Mouse (Mus musculus): ENCODE results near the gene Cntd1. TPM values are rescaled to one million over a fixed set of nuclear protein-coding genes. Genes with fewer than 3 reads are reported as not detected.

The Cntd1 gene
- polyA plus RNA-seq, 1 experiment from 2014 or later = 0.38 TPM

- peak; percentile 6 for DNase-seq
- Histone ChIP-seq H3K9me3 (ENCODE audit: control insufficient read depth, low read length) (no peaks in the 10 kb centered on the region), H3K36me3 (ENCODE audit: control insufficient read depth, insufficient read depth, low read length) (peaks cover 6% of the 10 kb centered on the region), H3K4me3 (replicated peaks; ENCODE audit: low read depth, low read length) (0 out of 2 replicates have a peak overlapping the region, but pooled peaks have one; percentile 1), H3K4me2 (ENCODE audit: low read length) (peak overlapping the region; percentile 24; the same call in 1 of the 2 replicates), H3K4me1 (ENCODE audit: control insufficient read depth, insufficient read depth, low read length) (peaks cover 25% of the 10 kb centered on the region), H3K27me3 (ENCODE audit: control insufficient read depth, insufficient read depth, low read length) (peaks cover 41% of the 10 kb centered on the region), H3K27ac (replicated peaks; ENCODE audit: low read depth, low read length) (no peak overlapping the region), H3K9ac (replicated peaks; ENCODE audit: low read length) (no peak overlapping the region)
- 2% methylated on average over 24 of the region's 24 CpGs for WGBS
- no peak for ATAC-seq (ENCODE audit: low FRiP score, low TSS enrichment)
Observed at GRCm38 (mm10) chr11:101262272-101262967, 16.4 kb upstream of the Cntd1 start.

- Histone ChIP-seq H3K9me3 (ENCODE audit: control insufficient read depth, low read length) (no peaks in the 10 kb centered on the region), H3K36me3 (ENCODE audit: control insufficient read depth, insufficient read depth, low read length) (peaks cover 6% of the 10 kb centered on the region), H3K4me2 (ENCODE audit: low read length) (no peak overlapping the region), H3K4me1 (ENCODE audit: control insufficient read depth, insufficient read depth, low read length) (peaks cover 25% of the 10 kb centered on the region), H3K27me3 (ENCODE audit: control insufficient read depth, insufficient read depth, low read length) (peaks cover 41% of the 10 kb centered on the region), H3K9ac (replicated peaks; ENCODE audit: low read length) (no peak overlapping the region), H3K27ac (replicated peaks; ENCODE audit: low read depth, low read length) (no peak overlapping the region), H3K4me3 (replicated peaks; ENCODE audit: low read depth, low read length) (no peak overlapping the region)
- 3% methylated on average over 32 of the region's 32 CpGs for WGBS
- ATAC-seq (ENCODE audit: low FRiP score, low TSS enrichment) (no peak), DNase-seq (peak; percentile 7)
Observed at GRCm38 (mm10) chr11:101263138-101263988, 15.4 kb upstream of the Cntd1 start.

- H3K9me3 ChIP-seq (ENCODE audit: control insufficient read depth, low read length) = no peaks in the 10 kb centered on the region
- no peak overlapping the region for H3K9ac ChIP-seq (replicated peaks; ENCODE audit: low read length)
- 4% methylated on average over 3 of the region's 3 CpGs for WGBS
- no peak overlapping the region for H3K4me3 ChIP-seq (replicated peaks; ENCODE audit: low read depth, low read length)
- H3K36me3 ChIP-seq (ENCODE audit: control insufficient read depth, insufficient read depth, low read length) = peaks cover 1% of the 10 kb centered on the region; the same call in 1 of the 2 replicates
- H3K27me3 ChIP-seq (ENCODE audit: control insufficient read depth, insufficient read depth, low read length) = peaks cover 44% of the 10 kb centered on the region
- H3K27ac ChIP-seq (replicated peaks; ENCODE audit: low read depth, low read length) = no peak overlapping the region
- DNase-seq (no peak), ATAC-seq (ENCODE audit: low FRiP score, low TSS enrichment) (no peak)
- H3K4me1 ChIP-seq (ENCODE audit: control insufficient read depth, insufficient read depth, low read length) = peaks cover 25% of the 10 kb centered on the region
- H3K4me2 ChIP-seq (ENCODE audit: low read length) = no peak overlapping the region
Observed at GRCm38 (mm10) chr11:101263989-101264280, 14.9 kb upstream of the Cntd1 start.

DNA sequence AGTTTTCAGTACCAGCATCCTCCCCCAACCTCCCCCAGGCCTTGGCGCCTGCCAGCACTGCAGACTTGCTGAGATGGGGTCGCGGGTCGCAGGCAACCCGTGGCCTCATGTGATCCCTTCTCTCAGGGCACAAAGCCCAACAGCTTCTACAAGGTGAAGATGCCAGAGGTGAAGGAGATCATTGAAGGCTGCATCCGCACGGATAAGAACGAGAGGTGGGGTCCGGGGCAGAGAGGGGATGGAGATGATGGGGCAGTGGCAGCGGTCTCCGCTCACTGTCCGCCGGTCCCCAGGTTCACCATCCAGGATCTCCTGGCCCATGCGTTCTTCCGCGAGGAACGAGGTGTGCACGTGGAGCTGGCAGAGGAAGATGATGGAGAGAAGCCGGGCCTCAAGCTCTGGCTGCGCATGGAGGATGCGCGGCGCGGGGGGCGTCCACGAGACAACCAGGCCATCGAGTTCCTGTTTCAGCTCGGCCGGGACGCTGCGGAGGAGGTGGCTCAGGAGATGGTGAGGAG, 13.8 kb upstream of the Cntd1 start:
- H3K9ac ChIP-seq (replicated peaks; ENCODE audit: low read length) = peak overlapping the region; percentile 43; the same call in 1 of the 2 replicates
- peaks cover 45% of the 10 kb centered on the region for H3K27me3 ChIP-seq (ENCODE audit: control insufficient read depth, insufficient read depth, low read length)
- ATAC-seq (ENCODE audit: low FRiP score, low TSS enrichment) (no peak), DNase-seq (peak; percentile 49)
- WGBS = 1% methylated on average over 31 of the region's 31 CpGs
- H3K4me3 ChIP-seq (replicated peaks; ENCODE audit: low read depth, low read length) = peak overlapping the region; percentile 27
- H3K4me1 ChIP-seq (ENCODE audit: control insufficient read depth, insufficient read depth, low read length) = peaks cover 24% of the 10 kb centered on the region
- peak overlapping the region; percentile 54 for H3K4me2 ChIP-seq (ENCODE audit: low read length)
- H3K36me3 ChIP-seq (ENCODE audit: control insufficient read depth, insufficient read depth, low read length) = no peaks in the 10 kb centered on the region
- no peak overlapping the region for H3K27ac ChIP-seq (replicated peaks; ENCODE audit: low read depth, low read length)
- H3K9me3 ChIP-seq (ENCODE audit: control insufficient read depth, low read length) = no peaks in the 10 kb centered on the region

GRCm38 (mm10) chr11:101265906-101266305, 12.9 kb upstream of the Cntd1 start:
- Histone ChIP-seq H3K9me3 (ENCODE audit: control insufficient read depth, low read length) (no peaks in the 10 kb centered on the region), H3K4me3 (replicated peaks; ENCODE audit: low read depth, low read length) (no peak overlapping the region; the same call in 1 of the 2 replicates), H3K4me2 (ENCODE audit: low read length) (peak overlapping the region; percentile 54), H3K27me3 (ENCODE audit: control insufficient read depth, insufficient read depth, low read length) (peaks cover 45% of the 10 kb centered on the region), H3K36me3 (ENCODE audit: control insufficient read depth, insufficient read depth, low read length) (no peaks in the 10 kb centered on the region), H3K9ac (replicated peaks; ENCODE audit: low read length) (no peak overlapping the region), H3K4me1 (ENCODE audit: control insufficient read depth, insufficient read depth, low read length) (peaks cover 15% of the 10 kb centered on the region), H3K27ac (replicated peaks; ENCODE audit: low read depth, low read length) (no peak overlapping the region)
- DNase-seq (peak; percentile 2), ATAC-seq (ENCODE audit: low FRiP score, low TSS enrichment) (no peak)
- 11% methylated on average over 6 of the region's 6 CpGs for WGBS

DNA sequence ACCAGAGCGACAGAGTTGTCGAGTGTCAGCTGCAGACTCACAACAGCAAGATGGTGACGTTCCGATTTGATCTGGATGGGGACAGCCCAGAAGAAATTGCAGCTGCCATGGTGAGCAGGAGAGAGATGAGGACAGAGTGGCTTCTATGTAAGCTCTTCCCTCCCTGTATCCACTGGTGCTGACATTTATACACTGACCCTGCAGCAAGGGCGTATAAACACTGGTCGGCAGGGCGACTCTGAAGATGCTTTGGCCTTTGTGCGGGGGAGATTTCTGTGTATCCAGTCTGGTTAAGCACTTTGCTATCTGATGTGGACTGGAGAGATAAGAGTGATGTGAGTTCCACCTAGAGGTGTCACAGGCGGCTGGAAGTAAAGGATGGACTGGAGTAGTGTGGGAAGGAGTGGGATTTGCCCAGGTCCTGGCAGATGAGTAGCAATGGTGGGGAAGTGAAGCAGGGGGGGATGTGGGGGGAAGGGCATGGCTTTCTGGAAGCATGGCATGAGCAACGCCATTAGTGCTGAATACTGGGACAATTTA, 9.2 kb upstream of the Cntd1 start:
- ATAC-seq (ENCODE audit: low FRiP score, low TSS enrichment) (no peak), DNase-seq (peak; percentile 71)
- Histone ChIP-seq H3K4me2 (ENCODE audit: low read length) (peak overlapping the region; percentile 24; the same call in 1 of the 2 replicates), H3K36me3 (ENCODE audit: control insufficient read depth, insufficient read depth, low read length) (no peaks in the 10 kb centered on the region), H3K9ac (replicated peaks; ENCODE audit: low read length) (no peak overlapping the region), H3K27me3 (ENCODE audit: control insufficient read depth, insufficient read depth, low read length) (peaks cover 17% of the 10 kb centered on the region), H3K27ac (replicated peaks; ENCODE audit: low read depth, low read length) (peak overlapping the region; percentile 41; the same call in 1 of the 2 replicates), H3K4me1 (ENCODE audit: control insufficient read depth, insufficient read depth, low read length) (peaks cover 12% of the 10 kb centered on the region), H3K9me3 (ENCODE audit: control insufficient read depth, low read length) (no peaks in the 10 kb centered on the region), H3K4me3 (replicated peaks; ENCODE audit: low read depth, low read length) (no peak overlapping the region)
- 29% methylated on average over 10 of the region's 10 CpGs for WGBS

- DNase-seq (no peak), ATAC-seq (ENCODE audit: low FRiP score, low TSS enrichment) (no peak)
- H3K4me1 ChIP-seq (ENCODE audit: control insufficient read depth, insufficient read depth, low read length) = peaks cover 13% of the 10 kb centered on the region
- H3K4me3 ChIP-seq (replicated peaks; ENCODE audit: low read depth, low read length) = no peak overlapping the region
- H3K9me3 ChIP-seq (ENCODE audit: control insufficient read depth, low read length) = no peaks in the 10 kb centered on the region
- no peak overlapping the region for H3K27ac ChIP-seq (replicated peaks; ENCODE audit: low read depth, low read length)
- no peak overlapping the region for H3K4me2 ChIP-seq (ENCODE audit: low read length)
- 0 out of 2 replicates have a peak, but pooled peaks cover 4% of the 10 kb centered on the region for H3K27me3 ChIP-seq (ENCODE audit: control insufficient read depth, insufficient read depth, low read length)
- H3K9ac ChIP-seq (replicated peaks; ENCODE audit: low read length) = no peak overlapping the region
- H3K36me3 ChIP-seq (ENCODE audit: control insufficient read depth, insufficient read depth, low read length) = no peaks in the 10 kb centered on the region
- WGBS = 81% methylated on average over 3 of the region's 3 CpGs
Observed at GRCm38 (mm10) chr11:101272446-101272845, 6.4 kb upstream of the Cntd1 start.

DNA sequence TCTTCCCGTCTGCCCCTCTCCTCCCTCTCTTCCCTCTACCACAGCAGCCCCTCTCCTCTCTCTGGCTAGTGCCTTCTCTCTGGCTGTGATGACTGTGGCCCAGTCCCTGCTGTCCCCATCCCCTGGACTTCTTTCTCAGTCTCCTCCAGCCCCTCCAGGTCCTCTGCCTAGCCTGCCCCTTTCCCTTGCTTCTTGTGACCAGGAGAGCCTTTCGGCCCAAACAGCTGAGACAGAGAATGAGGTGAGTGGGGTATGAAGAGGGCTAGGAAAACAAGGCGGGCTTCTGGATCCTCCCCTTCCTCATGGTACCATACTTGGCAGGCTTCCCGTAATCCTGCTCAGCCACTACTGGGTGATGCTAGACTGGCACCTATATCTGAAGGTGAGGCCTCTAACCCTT, 3.5 kb upstream of the Cntd1 start:
- DNase-seq = peak; percentile 5
- no peak for ATAC-seq (ENCODE audit: low FRiP score, low TSS enrichment)
- H3K4me1 ChIP-seq (ENCODE audit: control insufficient read depth, insufficient read depth, low read length) = peaks cover 22% of the 10 kb centered on the region
- no peak overlapping the region for H3K9ac ChIP-seq (replicated peaks; ENCODE audit: low read length)
- H3K4me2 ChIP-seq (ENCODE audit: low read length) = no peak overlapping the region
- H3K4me3 ChIP-seq (replicated peaks; ENCODE audit: low read depth, low read length) = no peak overlapping the region
- no peaks in the 10 kb centered on the region for H3K36me3 ChIP-seq (ENCODE audit: control insufficient read depth, insufficient read depth, low read length)
- WGBS = 62% methylated on average over 4 of the region's 4 CpGs
- no peak overlapping the region for H3K27ac ChIP-seq (replicated peaks; ENCODE audit: low read depth, low read length)
- H3K9me3 ChIP-seq (ENCODE audit: control insufficient read depth, low read length) = no peaks in the 10 kb centered on the region
- no peaks in the 10 kb centered on the region for H3K27me3 ChIP-seq (ENCODE audit: control insufficient read depth, insufficient read depth, low read length)
